Mouse (Mus musculus): Measurements from ENCODE around the gene Gm21976.

DNA sequence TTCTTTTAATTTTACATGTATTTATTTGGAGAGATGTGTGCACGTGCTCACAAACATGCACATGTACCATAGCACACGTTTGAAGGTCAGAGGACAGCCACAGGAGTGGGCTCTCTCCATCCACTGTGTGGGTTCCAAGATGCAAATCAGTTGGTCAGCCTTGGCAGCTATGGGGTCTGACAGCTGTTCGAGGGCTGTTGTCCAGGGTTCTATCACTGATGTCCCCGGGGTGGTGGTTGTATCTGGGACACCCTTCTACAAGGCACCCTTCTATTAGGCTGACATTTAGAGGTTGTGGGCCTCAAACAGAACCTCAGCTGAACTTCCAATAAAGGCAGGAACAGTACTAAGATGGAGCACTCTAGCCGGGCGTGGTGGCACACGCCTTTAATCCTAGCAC lies 3.4 kb upstream of the Gm21976 start:
- no peak for TF ChIP-seq CTCF (IDR thresholded peaks at IDR 0.05; ENCODE audit: control insufficient read depth, insufficient read depth, low read length)
- no peak for TF ChIP-seq POLR2A (IDR thresholded peaks at IDR 0.05; ENCODE audit: borderline replicate concordance, control insufficient read depth, low read depth, low read length)

Data from bone marrow, adult 2 months (tissue).